Mouse (Mus musculus) lung, adult 2 months (tissue): Measurements from ENCODE around the gene Sugp2.
"Not testable (repeated sequence)": the region's sequence is repeated elsewhere in the genome, so short reads cannot be mapped to it uniquely, and the experiment has no call there.

Experiments
- CTCF ChIP-seq: fragments of 200-500 bp; IDR thresholded peaks from 2 replicates; pipeline ENCODE4 v1.5.1; 2011; ENCODE audit warnings: mild to moderate bottlenecking, low read length, control low read depth; ENCODE audit not compliant: insufficient read depth
- POLR2A ChIP-seq: fragments of 200-500 bp; IDR thresholded peaks from 2 replicates; pipeline ENCODE4 v1.6.1; 2011; ENCODE audit warnings: low read depth, mild to moderate bottlenecking, control low read depth, low read length, borderline replicate concordance; ENCODE audit errors: extremely low read depth

DNA sequence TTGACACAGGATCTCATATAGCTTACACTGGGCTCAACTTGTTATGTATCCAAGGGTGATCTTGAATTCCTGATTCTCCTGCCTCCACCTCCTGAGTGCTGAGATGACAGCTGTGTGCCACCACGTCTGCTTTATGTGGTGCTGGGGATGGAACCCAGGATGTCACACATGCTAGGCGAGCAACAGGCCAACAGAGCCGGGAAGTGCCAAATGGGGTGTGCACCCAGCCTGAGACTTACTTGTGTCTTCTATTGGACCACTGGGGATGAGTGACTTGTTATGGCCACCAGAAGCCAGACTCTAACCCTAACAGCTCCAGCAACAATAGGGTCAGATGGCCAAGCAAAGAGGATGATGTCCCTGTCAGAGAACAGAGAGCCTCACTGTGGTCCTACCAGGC lies 17.9 kb upstream of the Sugp2 start:
- not testable (repeated sequence) for TF ChIP-seq CTCF, POLR2A
